Mouse (Mus musculus) embryonic fibroblast, embryonic 13.5 days (primary cell): ENCODE measurements around the gene Alpl. TPM values are rescaled to one million over a fixed set of nuclear protein-coding genes. Genes with fewer than 3 reads are reported as not detected.

Experiments used
- H3K27ac ChIP-seq: 2 replicates; pipeline ENCODE4 v1.5.1; 2012; ENCODE audit warnings: low read length, control low read depth, inconsistent platforms; ENCODE audit not compliant: insufficient read depth
- H3K4me1 ChIP-seq: 2 replicates; pipeline ENCODE4 v1.6.1; 2011; ENCODE audit warnings: low read length; ENCODE audit not compliant: control insufficient read depth, insufficient read depth
- H3K4me3 ChIP-seq: 2 replicates; pipeline ENCODE4 v1.5.1; 2011; ENCODE audit warnings: mild to moderate bottlenecking, control low read depth, low read length; ENCODE audit not compliant: insufficient read depth
- CTCF ChIP-seq: IDR thresholded peaks from 2 replicates; pipeline ENCODE4 v1.5.1; 2011; ENCODE audit warnings: mild to moderate bottlenecking, control low read depth, low read length, moderate library complexity, borderline replicate concordance; ENCODE audit not compliant: insufficient read depth
- POLR2A ChIP-seq: IDR thresholded peaks from 2 replicates; pipeline ENCODE4 v1.6.1; 2011; ENCODE audit warnings: low read depth, mild to moderate bottlenecking, control low read depth, low read length, moderate library complexity
- polyA plus RNA-seq: library from polyadenylated mRNA; stranded (reverse); fragments of >200 nt; gene quantifications from 2 replicates; pipeline ENCODE4 v1.2.4, GENCODE M21; 2011; ENCODE audit warnings: low read depth; ENCODE audit not compliant: missing spikeins, insufficient read length

The Alpl gene
- polyA plus RNA-seq, 1 experiment = 0.68 TPM

- no peaks in the 10 kb centered on the region for H3K4me1 ChIP-seq
- no peak for TF ChIP-seq POLR2A
- no peak for TF ChIP-seq CTCF
- H3K4me3 ChIP-seq = no peak overlapping the region
These were observed 4.1 kb upstream of the Alpl start for GRCm38 (mm10) chr4:137800324-137800723.

GRCm38 (mm10) chr4:137797038-137797437 is 854 bp upstream of the Alpl start:
- H3K4me3 ChIP-seq = no peak overlapping the region
- TF ChIP-seq CTCF = no peak
- no peak for TF ChIP-seq POLR2A
- H3K4me1 ChIP-seq = no peaks in the 10 kb centered on the region
- H3K27ac ChIP-seq = no peak overlapping the region

More at GRCm38 (mm10) chr4:137800324-137800723, 4.1 kb upstream of the Alpl start:
- H3K27ac ChIP-seq = no peak overlapping the region

GRCm38 (mm10) chr4:137794178-137794900 is 1.8 kb downstream of the Alpl start:
- H3K4me3 ChIP-seq = no peak overlapping the region
- no peak for TF ChIP-seq CTCF
- no peak for TF ChIP-seq POLR2A
- no peaks in the 10 kb centered on the region for H3K4me1 ChIP-seq
- no peak overlapping the region for H3K27ac ChIP-seq

- TF ChIP-seq POLR2A (no peak), CTCF (no peak)
- Histone ChIP-seq H3K4me3 (no peak overlapping the region), H3K4me1 (no peaks in the 10 kb centered on the region), H3K27ac (no peak overlapping the region)
These were observed 2.6 kb downstream of the Alpl start for GRCm38 (mm10) chr4:137793611-137794010.

- TF ChIP-seq POLR2A (no peak), CTCF (no peak)
- H3K4me1 ChIP-seq = no peaks in the 10 kb centered on the region
- no peak overlapping the region for H3K4me3 ChIP-seq
- no peak overlapping the region for H3K27ac ChIP-seq
These were observed 4.7 kb downstream of the Alpl start for GRCm38 (mm10) chr4:137791440-137791839.

GRCm38 (mm10) chr4:137790981-137791380 is 5.2 kb downstream of the Alpl start:
- H3K4me3 ChIP-seq = no peak overlapping the region
- TF ChIP-seq CTCF (no peak), POLR2A (no peak)
- no peak overlapping the region for H3K27ac ChIP-seq
- no peaks in the 10 kb centered on the region for H3K4me1 ChIP-seq

- Histone ChIP-seq H3K4me1 (no peaks in the 10 kb centered on the region), H3K27ac (no peak overlapping the region), H3K4me3 (no peak overlapping the region)
- TF ChIP-seq CTCF = no peak
- no peak for TF ChIP-seq POLR2A
These were observed 7.6 kb downstream of the Alpl start for GRCm38 (mm10) chr4:137788511-137789049.

- H3K4me1 ChIP-seq = no peaks in the 10 kb centered on the region
- TF ChIP-seq CTCF = no peak
- TF ChIP-seq POLR2A = no peak
- no peak overlapping the region for H3K27ac ChIP-seq
- H3K4me3 ChIP-seq = no peak overlapping the region
These were observed 8.4 kb downstream of the Alpl start for GRCm38 (mm10) chr4:137787589-137788289.

- TF ChIP-seq POLR2A (no peak), CTCF (no peak)
- H3K4me1 ChIP-seq = no peaks in the 10 kb centered on the region
These were observed 9.7 kb downstream of the Alpl start for GRCm38 (mm10) chr4:137786488-137786887.

GRCm38 (mm10) chr4:137785270-137785669 is 10.9 kb downstream of the Alpl start:
- TF ChIP-seq POLR2A (no peak), CTCF (no peak)
- Histone ChIP-seq H3K4me1 (no peaks in the 10 kb centered on the region), H3K27ac (no peak overlapping the region), H3K4me3 (no peak overlapping the region)

More at GRCm38 (mm10) chr4:137786488-137786887, 9.7 kb downstream of the Alpl start:
- Histone ChIP-seq H3K4me3 (no peak overlapping the region), H3K27ac (no peak overlapping the region)
